Mouse (Mus musculus): ENCODE results near the gene Nrd1.

The Nrd1 gene

GRCm38 (mm10) chr4:108999999-109000950, at the start of gene Nrd1:
Gene Nrd1, plus strand, starts transcription at chr4:109000655.
- peak; percentile 98 for DNase-seq (ENCODE audit: low spot score)

GRCm38 (mm10) chr4:108951663-108952062, 48.8 kb upstream of the Nrd1 start:
- DNase-seq (ENCODE audit: low spot score): no peak

GRCm38 (mm10) chr4:108959696-108960095, 40.8 kb upstream of the Nrd1 start:
- no peak for DNase-seq (ENCODE audit: low spot score)

GRCm38 (mm10) chr4:108960619-108961460, 39.6 kb upstream of the Nrd1 start:
- DNase-seq (ENCODE audit: low spot score): no peak

GRCm38 (mm10) chr4:108963017-108963416, 37.4 kb upstream of the Nrd1 start:
- no peak for DNase-seq (ENCODE audit: low spot score)

GRCm38 (mm10) chr4:108969517-108969916, 30.9 kb upstream of the Nrd1 start:
- no peak for DNase-seq (ENCODE audit: low spot score)

GRCm38 (mm10) chr4:108971054-108971453, 29.4 kb upstream of the Nrd1 start:
- DNase-seq (ENCODE audit: low spot score): no peak

GRCm38 (mm10) chr4:108976458-108977071, 23.9 kb upstream of the Nrd1 start:
- DNase-seq (ENCODE audit: low spot score): peak; percentile 42

- DNase-seq (ENCODE audit: low spot score): no peak
Measured at GRCm38 (mm10) chr4:108986833-108987472, 13.5 kb upstream of the Nrd1 start.

- no peak for DNase-seq (ENCODE audit: low spot score)
Measured at GRCm38 (mm10) chr4:108987473-108987842, 13.0 kb upstream of the Nrd1 start.

- no peak for DNase-seq (ENCODE audit: low spot score)
Measured at GRCm38 (mm10) chr4:108989430-108989829, 11.0 kb upstream of the Nrd1 start.

GRCm38 (mm10) chr4:108990032-108990431, 10.4 kb upstream of the Nrd1 start:
- no peak for DNase-seq (ENCODE audit: low spot score)

- no peak for DNase-seq (ENCODE audit: low spot score)
Measured at GRCm38 (mm10) chr4:108990571-108990970, 9.9 kb upstream of the Nrd1 start.

GRCm38 (mm10) chr4:108991811-108992210, 8.6 kb upstream of the Nrd1 start:
- no peak for DNase-seq (ENCODE audit: low spot score)

- no peak for DNase-seq (ENCODE audit: low spot score)
Measured at GRCm38 (mm10) chr4:108992978-108993377, 7.5 kb upstream of the Nrd1 start.

GRCm38 (mm10) chr4:109000961-109001360, 506 bp downstream of the Nrd1 start:
- DNase-seq (ENCODE audit: low spot score): no peak

- no peak for DNase-seq (ENCODE audit: low spot score)
Measured at GRCm38 (mm10) chr4:109008046-109008445, 7.6 kb downstream of the Nrd1 start.

- DNase-seq (ENCODE audit: low spot score): no peak
Measured at GRCm38 (mm10) chr4:109014091-109014490, 13.6 kb downstream of the Nrd1 start.

GRCm38 (mm10) chr4:109017441-109017840, 17.0 kb downstream of the Nrd1 start:
- DNase-seq (ENCODE audit: low spot score): no peak

GRCm38 (mm10) chr4:109019301-109019700, 18.8 kb downstream of the Nrd1 start:
- no peak for DNase-seq (ENCODE audit: low spot score)

GRCm38 (mm10) chr4:109021976-109022375, 21.5 kb downstream of the Nrd1 start:
- DNase-seq (ENCODE audit: low spot score): no peak

GRCm38 (mm10) chr4:109025061-109025460, 24.6 kb downstream of the Nrd1 start:
- DNase-seq (ENCODE audit: low spot score): no peak

All from left cerebral cortex, adult 11 months (tissue).